Mouse (Mus musculus) cortical plate, adult 2 months (tissue): ENCODE measurements around the gene Gm37240. TPM values are rescaled to one million over a fixed set of nuclear protein-coding genes. Genes with fewer than 3 reads are reported as not detected.

Source experiments
- H3K27ac ChIP-seq: fragments of 200-500 bp; 2 replicates; pipeline ENCODE4 v1.5.1; 2012; ENCODE audit warnings: low read length, control low read depth, inconsistent platforms; ENCODE audit not compliant: insufficient read depth
- H3K4me1 ChIP-seq: fragments of 200-500 bp; 2 replicates; pipeline ENCODE4 v1.6.1; 2011; ENCODE audit warnings: low read length; ENCODE audit not compliant: control insufficient read depth, insufficient read depth
- H3K4me3 ChIP-seq: fragments of 200-500 bp; 2 replicates; pipeline ENCODE4 v1.5.1; 2011; ENCODE audit warnings: mild to moderate bottlenecking, low read length, control low read depth; ENCODE audit not compliant: insufficient read depth
- CTCF ChIP-seq: fragments of 200-500 bp; IDR thresholded peaks from 2 replicates; pipeline ENCODE4 v1.5.1; 2011; ENCODE audit warnings: mild to moderate bottlenecking, control low read depth, low read length; ENCODE audit not compliant: insufficient read depth; ENCODE audit errors: extremely low read depth
- POLR2A ChIP-seq: fragments of 200-500 bp; IDR thresholded peaks from 2 replicates; pipeline ENCODE4 v1.6.1; 2011; ENCODE audit warnings: mild to moderate bottlenecking, low read length, control low read depth; ENCODE audit not compliant: insufficient read depth; ENCODE audit errors: extremely low read depth
- polyA plus RNA-seq: library from polyadenylated mRNA; depleted of rRNA; stranded (reverse); fragments of >200 nt; gene quantifications from 2 replicates; pipeline ENCODE4 v1.2.3, GENCODE M21; 2012

Gene Gm37240
- polyA plus RNA-seq, 1 experiment, result 0.81 TPM

DNA sequence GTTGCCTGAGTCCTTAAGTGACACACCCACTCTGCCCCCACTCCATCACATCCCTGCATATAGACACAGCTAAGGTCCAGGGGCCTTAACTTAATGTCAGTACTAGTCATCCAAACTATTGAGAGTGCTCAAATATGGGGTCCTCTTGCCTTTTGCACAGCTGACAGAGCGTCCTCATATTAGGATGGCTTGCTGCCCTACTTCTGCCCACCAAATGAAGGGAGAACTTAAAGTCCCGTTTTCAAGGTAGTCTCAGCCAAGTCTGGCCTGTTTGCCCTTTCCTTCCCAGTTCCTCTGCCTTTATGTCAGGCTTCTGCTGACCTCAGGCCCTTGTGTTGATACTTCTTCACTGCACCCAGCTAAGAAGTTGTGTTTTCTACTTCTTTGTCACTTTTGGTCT, 914.4 kb downstream of the Gm37240 start:
- Histone ChIP-seq H3K4me3 (no peak overlapping the region), H3K27ac (0 out of 2 replicates have a peak overlapping the region, but pooled peaks have one; percentile 39), H3K4me1 (peaks cover 23% of the 10 kb centered on the region)
- TF ChIP-seq CTCF, result no peak
- no peak for TF ChIP-seq POLR2A

DNA sequence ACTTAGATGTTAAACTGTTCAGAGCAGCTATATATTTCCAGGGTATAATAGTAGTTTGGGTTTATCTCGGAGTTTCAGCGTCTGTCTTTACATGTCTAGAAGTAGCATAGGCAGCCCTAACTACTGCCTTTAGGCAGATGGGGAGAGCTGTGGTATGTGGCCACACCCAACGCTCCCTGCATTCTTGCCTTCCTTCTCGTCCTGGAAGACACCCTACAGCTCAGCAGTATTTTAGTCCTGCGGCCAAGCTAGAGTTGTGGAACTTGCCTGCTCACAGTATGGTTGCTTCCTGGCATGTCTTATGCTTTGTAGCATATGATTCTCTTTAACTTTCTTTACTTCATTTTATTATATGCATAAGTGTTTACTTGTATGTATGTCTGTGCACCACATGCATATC, 915.8 kb downstream of the Gm37240 start:
- no peak overlapping the region for H3K27ac ChIP-seq
- no peak for TF ChIP-seq POLR2A
- TF ChIP-seq CTCF, result no peak
- peaks cover 23% of the 10 kb centered on the region for H3K4me1 ChIP-seq
- no peak overlapping the region for H3K4me3 ChIP-seq

DNA sequence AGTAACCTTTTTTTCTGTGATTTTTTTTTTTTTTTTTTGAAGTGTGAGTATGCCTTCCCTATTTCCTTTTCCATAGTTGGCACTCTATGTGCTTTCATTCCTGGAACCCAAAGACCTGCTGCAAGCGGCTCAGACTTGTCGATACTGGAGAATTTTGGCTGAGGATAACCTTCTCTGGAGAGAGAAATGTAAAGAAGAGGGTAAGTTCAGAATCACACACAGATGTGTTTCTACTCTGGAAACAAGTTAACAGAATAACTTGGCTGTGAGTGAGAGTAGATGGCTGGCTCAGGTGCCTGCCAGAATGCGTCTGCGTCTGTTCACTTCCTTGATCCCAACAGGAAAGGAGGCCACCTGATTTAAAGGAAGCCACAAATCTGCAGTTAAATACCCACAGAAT, 920.0 kb downstream of the Gm37240 start:
- Histone ChIP-seq H3K27ac (no peak overlapping the region), H3K4me3 (no peak overlapping the region), H3K4me1 (peaks cover 19% of the 10 kb centered on the region)
- no peak for TF ChIP-seq POLR2A
- no peak for TF ChIP-seq CTCF

DNA sequence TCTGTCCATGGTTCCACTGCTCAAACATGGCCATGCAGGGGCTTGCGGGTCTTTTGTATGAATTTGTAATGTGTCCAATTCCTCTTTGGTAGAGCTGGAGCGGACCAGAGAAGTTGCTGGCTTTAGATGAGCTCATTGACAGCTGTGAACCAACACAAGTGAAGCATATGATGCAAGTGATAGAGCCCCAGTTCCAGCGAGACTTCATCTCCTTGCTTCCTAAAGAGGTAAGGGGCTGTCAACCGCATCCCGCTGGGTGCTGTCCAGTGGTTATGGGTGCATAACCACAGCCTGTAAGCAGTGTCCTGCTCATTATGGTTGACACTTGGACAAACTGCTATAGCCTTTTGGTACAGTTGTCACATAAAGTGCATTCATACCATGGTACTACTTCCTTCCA, 922.2 kb downstream of the Gm37240 start:
- H3K27ac ChIP-seq, result no peak overlapping the region

DNA sequence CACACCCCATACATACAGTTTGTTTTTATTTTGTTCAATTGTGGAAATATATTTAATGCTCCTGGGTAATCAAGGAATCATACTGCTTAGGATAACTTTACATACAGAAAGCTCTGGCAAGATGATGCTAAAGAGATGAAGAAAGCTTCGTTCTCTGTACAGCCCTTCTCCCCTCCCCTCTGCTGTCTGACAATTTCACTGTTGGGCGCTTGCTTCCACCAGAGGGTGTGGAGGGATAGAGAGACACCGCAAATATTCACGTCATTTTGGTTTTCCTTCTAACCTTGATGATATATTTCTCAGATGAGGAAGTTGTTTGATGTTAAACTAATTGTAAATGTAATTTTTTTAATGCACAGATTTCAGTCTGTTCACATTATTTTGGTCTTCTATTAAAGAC, 931.5 kb downstream of the Gm37240 start:
- TF ChIP-seq POLR2A, result 0 out of 2 replicates have a peak, but pooled peaks have one; percentile 32
- TF ChIP-seq CTCF, result peak; percentile 29
- Histone ChIP-seq H3K4me3 (peak overlapping the region; percentile 80), H3K4me1 (peaks cover 6% of the 10 kb centered on the region; the same call in 1 of the 2 replicates), H3K27ac (no peak overlapping the region)

More for the DNA sequence above, 922.2 kb downstream of the Gm37240 start:
- TF ChIP-seq POLR2A (no peak), CTCF (no peak)
- no peak overlapping the region for H3K4me3 ChIP-seq
- H3K4me1 ChIP-seq, result peaks cover 14% of the 10 kb centered on the region

DNA sequence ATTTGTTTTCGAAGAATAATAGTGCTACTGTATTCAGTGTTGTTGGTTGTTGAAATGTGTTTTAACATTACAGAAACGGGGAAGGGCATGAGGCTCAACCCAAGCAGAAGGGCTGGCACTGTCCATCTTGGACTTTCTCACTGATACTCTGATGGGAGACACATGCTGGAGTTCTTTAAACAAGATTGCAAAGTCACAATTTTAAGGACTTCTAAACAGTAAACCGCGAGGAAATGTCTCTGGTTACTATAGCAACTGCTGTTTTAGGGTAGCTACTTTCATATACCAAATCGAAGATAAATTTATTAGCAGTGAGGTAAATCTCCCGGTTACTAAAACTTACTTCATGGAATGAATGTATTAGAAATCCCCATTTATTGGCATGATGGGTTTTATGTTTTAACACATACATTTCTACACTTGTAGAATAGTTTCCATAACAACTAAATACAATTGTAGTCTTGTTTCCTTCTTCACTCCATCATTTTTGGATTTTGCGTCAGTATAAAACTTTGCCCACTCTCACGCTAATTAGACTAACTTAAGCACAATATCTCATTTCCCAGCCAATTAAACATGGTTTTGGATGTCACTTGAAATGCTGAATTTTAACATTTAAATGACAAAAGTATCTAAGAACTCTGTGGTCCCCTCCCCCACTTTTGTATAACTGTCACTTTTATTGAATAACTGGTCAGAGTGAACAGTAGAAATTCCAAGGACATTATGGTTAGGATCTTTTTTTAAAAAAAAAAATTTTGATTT, 932.1 kb downstream of the Gm37240 start:
- Histone ChIP-seq H3K4me1 (peaks cover 4% of the 10 kb centered on the region; the same call in 1 of the 2 replicates), H3K4me3 (peak overlapping the region; percentile 80), H3K27ac (no peak overlapping the region)
- TF ChIP-seq CTCF (no peak), POLR2A (no peak)

DNA sequence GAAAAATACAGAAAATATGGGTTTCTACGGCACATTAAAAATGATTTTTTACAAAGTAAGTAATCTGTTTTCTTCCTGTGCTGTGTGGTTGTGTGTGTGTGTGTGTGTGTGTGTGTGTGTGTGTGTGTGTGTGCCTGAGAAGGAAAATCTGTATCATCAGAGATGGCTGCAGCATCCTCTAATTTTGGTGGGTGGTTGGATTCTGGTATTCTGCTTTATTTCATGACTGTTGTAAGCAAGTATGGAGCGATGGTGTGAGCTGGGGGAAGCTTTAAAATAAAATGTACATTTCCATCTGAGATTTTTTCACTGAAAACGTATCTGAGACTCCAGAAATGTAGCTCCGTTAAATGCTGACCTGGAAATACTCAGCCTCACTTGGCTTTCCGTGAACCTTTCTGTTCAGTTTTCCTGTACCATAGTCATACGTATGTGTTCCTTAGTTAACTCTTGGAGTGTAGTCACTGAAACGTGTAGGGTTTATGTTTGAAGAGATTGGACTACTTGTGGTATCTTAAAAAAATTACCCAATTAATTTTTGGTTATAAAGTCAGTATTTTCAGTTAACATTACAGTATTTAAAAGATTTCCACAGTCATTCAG, 934.6 kb downstream of the Gm37240 start:
- Histone ChIP-seq H3K27ac (peak overlapping the region; percentile 78), H3K4me1 (peaks cover 2% of the 10 kb centered on the region; the same call in 1 of the 2 replicates), H3K4me3 (peak overlapping the region; percentile 80)
- no peak for TF ChIP-seq CTCF
- TF ChIP-seq POLR2A, result 0 out of 2 replicates have a peak, but pooled peaks have one; percentile 15

DNA sequence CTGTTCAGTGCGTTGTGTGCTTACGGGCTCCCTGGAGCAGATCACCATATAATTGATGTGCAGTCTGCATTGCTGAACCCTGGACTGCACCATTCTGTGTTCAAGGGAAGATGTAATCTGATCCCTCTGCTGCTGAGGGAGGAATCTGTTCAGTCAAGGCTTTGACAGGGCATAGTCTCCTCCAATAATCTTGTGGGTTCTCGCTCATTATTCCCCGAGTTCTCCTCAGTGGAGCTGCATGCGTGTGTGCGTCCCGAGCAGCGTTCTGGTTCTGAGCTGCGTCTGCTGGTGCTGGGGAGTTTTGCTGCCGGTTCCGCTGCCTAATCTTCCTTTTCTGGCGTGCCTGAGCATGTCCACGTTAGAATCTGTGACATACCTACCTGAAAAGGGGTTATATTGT, 935.2 kb downstream of the Gm37240 start:
- Histone ChIP-seq H3K4me3 (peak overlapping the region; percentile 80), H3K27ac (peak overlapping the region; percentile 78), H3K4me1 (no peaks in the 10 kb centered on the region)
- TF ChIP-seq POLR2A, result peak; percentile 98
- TF ChIP-seq CTCF, result no peak

DNA sequence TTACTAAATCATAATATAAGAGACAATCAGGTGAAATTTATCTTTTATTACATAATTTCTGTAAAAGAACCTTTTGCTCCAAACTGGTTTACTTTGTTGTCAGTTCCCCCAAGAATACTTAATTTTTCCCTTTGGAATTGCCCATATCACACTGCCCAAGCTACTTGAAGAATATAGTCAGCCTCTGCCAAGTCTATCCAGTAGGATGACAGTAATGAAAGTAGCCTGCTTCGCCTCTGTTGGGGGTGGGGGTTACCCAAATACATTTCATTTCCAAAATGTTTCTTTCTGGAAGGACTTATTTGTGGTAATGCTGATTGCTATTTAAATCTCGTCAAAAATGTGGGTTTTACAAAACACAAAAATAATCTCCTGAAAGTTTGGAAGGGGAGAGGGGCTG, 935.6 kb downstream of the Gm37240 start:
- Histone ChIP-seq H3K27ac (peak overlapping the region; percentile 78), H3K4me1 (no peaks in the 10 kb centered on the region)
- TF ChIP-seq POLR2A (no peak), CTCF (no peak)

DNA sequence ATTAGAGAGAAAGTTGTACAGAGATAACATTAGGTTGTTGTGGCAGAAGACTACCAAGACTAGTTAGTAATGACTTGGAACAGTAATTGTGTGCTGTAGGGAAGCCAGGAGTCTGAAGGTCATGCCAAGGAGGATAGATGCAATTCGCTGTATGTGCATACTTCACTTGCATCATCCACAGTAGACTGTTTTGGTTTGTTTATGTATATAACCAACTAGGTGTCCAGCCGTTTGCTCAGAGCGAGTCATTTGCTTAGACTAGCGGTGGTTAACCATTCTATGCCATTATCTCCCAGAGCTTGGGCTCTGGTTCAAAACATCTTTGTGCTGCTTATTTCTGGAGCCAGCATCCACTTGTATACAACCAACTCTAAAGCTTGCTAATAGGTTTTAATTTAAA, 937.9 kb downstream of the Gm37240 start:
- no peak overlapping the region for H3K4me3 ChIP-seq
- no peak overlapping the region for H3K27ac ChIP-seq
- H3K4me1 ChIP-seq, result no peaks in the 10 kb centered on the region
- TF ChIP-seq POLR2A, result no peak

More for the DNA sequence above, 935.6 kb downstream of the Gm37240 start:
- peak overlapping the region; percentile 80 for H3K4me3 ChIP-seq
